Mouse (Mus musculus) spleen, adult 2 months (tissue): Measurements from ENCODE around the gene Rptor. TPM values are rescaled to one million over a fixed set of nuclear protein-coding genes. Genes with fewer than 3 reads are reported as not detected.

Experiments
- DNase-seq, 2 experiments: peaks; one replicate each; pipeline versions ENCODE4 v3.0.0 to v3.0.0-alpha.2; 2012 to 2021; ENCODE audit warnings: low spot score in 2 of 2, low read depth in 1 of 2
- H3K27ac ChIP-seq: fragments of 200-500 bp; 2 replicates; pipeline ENCODE4 v1.5.1; 2012; ENCODE audit warnings: low read length, inconsistent platforms; ENCODE audit not compliant: insufficient read depth
- H3K27me3 ChIP-seq: fragments of 200-500 bp; 2 replicates; pipeline ENCODE4 v1.6.1; 2012; ENCODE audit warnings: mild to moderate bottlenecking, moderate library complexity, low read length, inconsistent platforms; ENCODE audit not compliant: control insufficient read depth, insufficient read depth
- H3K36me3 ChIP-seq: fragments of 200-500 bp; 2 replicates; pipeline ENCODE4 v1.6.1; 2012; ENCODE audit warnings: mild to moderate bottlenecking, low read length, inconsistent platforms; ENCODE audit not compliant: control insufficient read depth, insufficient read depth
- H3K4me1 ChIP-seq: fragments of 200-500 bp; 2 replicates; pipeline ENCODE4 v1.6.1; 2011; ENCODE audit warnings: inconsistent platforms; ENCODE audit not compliant: control insufficient read depth, insufficient read depth, insufficient read length
- H3K4me3 ChIP-seq: fragments of 200-500 bp; 2 replicates; pipeline ENCODE4 v1.5.1; 2011; ENCODE audit warnings: mild to moderate bottlenecking, inconsistent platforms; ENCODE audit not compliant: insufficient read depth, insufficient read length; ENCODE audit errors: extremely low read depth
- CTCF ChIP-seq: fragments of 200-500 bp; IDR thresholded peaks from 2 replicates; pipeline ENCODE4 v1.5.1; 2011; ENCODE audit warnings: mild to moderate bottlenecking, inconsistent platforms; ENCODE audit not compliant: insufficient read depth, insufficient read length, insufficient replicate concordance; ENCODE audit errors: extremely low read depth
- POLR2A ChIP-seq: fragments of 200-500 bp; IDR thresholded peaks from 2 replicates; pipeline ENCODE4 v1.6.1; 2011; ENCODE audit warnings: low read depth, low read length, inconsistent platforms
- WGBS: fragments of 180-500 bp; shearing (Covaris S2); methylation state at CpG from one replicate; pipeline ENCODE4 v1.1.7; 2018; 5-methylcytosine and 5-hydroxymethylcytosine counted together
- polyA plus RNA-seq: library from polyadenylated mRNA; depleted of rRNA; stranded (reverse); fragments of >200 nt; gene quantifications from 2 replicates; pipeline ENCODE4 v1.2.3, GENCODE M21; 2012

The Rptor gene
- polyA plus RNA-seq, 1 experiment: 18.0 TPM

DNA sequence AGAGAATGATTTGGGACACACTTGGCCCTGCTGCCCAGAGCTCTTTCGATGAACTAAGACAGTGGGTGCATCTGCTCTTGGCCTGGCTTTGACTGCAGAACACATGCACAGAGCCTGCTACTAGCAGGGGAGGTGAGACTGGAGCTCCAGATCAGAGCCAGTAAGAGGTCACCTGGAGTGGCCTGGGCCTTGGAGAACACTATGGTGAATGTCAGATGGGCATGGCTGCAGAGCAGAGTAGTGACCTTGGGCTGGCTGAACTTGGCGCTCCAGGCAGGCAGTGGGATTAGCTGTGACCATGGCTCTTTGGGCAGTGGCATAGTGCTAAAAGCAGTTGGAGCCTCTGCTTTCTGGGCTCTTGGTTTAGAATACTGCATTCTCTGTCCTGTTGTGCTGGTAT lies 61.2 kb downstream of the Rptor start:
- Histone ChIP-seq H3K27me3 (no peaks in the 10 kb centered on the region), H3K27ac (no peak overlapping the region), H3K4me1 (no peaks in the 10 kb centered on the region), H3K4me3 (no peak overlapping the region), H3K36me3 (no peaks in the 10 kb centered on the region)
- TF ChIP-seq CTCF (no peak), POLR2A (no peak)
- 81% methylated on average over 2 of the region's 2 CpGs for WGBS
- DNase-seq: no peak

GRCm38 (mm10) chr11:119664678-119665307 lies 62.1 kb downstream of the Rptor start:
- TF ChIP-seq POLR2A (no peak), CTCF (no peak)
- WGBS: 90% methylated on average over 10 of the region's 10 CpGs

DNA sequence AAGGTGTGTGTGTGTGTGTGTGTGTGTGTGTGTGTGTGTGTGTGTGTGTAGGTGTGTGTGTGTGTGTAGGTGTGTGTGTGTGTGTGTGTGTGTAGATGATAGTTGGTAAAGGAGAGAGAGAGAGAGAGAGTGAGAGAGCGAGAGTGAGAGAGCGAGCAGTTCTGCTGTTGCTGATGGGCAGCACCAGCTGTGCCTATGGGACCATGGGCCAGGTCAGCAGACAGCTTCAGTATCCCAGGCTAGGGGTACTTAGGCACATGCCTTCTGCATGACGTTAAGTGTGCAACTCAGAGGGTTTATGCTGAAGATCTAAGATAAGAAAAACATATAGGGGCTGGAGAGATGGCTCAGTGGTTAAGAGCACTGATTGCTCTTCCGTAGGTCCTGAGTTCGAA lies 62.6 kb downstream of the Rptor start:
- Histone ChIP-seq H3K4me1 (no peaks in the 10 kb centered on the region), H3K4me3 (no peak overlapping the region), H3K27ac (no peak overlapping the region), H3K36me3 (no peaks in the 10 kb centered on the region), H3K27me3 (no peaks in the 10 kb centered on the region)
- 94% methylated on average over 5 of the region's 5 CpGs for WGBS
- no peak for DNase-seq
- TF ChIP-seq CTCF: no peak
- no peak for TF ChIP-seq POLR2A

More at GRCm38 (mm10) chr11:119664678-119665307, 62.1 kb downstream of the Rptor start:
- no peak overlapping the region for H3K27ac ChIP-seq
- no peaks in the 10 kb centered on the region for H3K27me3 ChIP-seq
- H3K4me1 ChIP-seq: no peaks in the 10 kb centered on the region
- H3K4me3 ChIP-seq: no peak overlapping the region
- no peak for DNase-seq
- H3K36me3 ChIP-seq: no peaks in the 10 kb centered on the region

GRCm38 (mm10) chr11:119666567-119667108 lies 63.9 kb downstream of the Rptor start:
- H3K27ac ChIP-seq: no peak overlapping the region
- H3K4me3 ChIP-seq: no peak overlapping the region
- peaks cover 7% of the 10 kb centered on the region; the same call in 1 of the 2 replicates for H3K4me1 ChIP-seq
- no peaks in the 10 kb centered on the region for H3K36me3 ChIP-seq
- no peak for TF ChIP-seq CTCF
- TF ChIP-seq POLR2A: no peak
- H3K27me3 ChIP-seq: no peaks in the 10 kb centered on the region
- 91% methylated on average over 2 of the region's 2 CpGs for WGBS
- no peak for DNase-seq

DNA sequence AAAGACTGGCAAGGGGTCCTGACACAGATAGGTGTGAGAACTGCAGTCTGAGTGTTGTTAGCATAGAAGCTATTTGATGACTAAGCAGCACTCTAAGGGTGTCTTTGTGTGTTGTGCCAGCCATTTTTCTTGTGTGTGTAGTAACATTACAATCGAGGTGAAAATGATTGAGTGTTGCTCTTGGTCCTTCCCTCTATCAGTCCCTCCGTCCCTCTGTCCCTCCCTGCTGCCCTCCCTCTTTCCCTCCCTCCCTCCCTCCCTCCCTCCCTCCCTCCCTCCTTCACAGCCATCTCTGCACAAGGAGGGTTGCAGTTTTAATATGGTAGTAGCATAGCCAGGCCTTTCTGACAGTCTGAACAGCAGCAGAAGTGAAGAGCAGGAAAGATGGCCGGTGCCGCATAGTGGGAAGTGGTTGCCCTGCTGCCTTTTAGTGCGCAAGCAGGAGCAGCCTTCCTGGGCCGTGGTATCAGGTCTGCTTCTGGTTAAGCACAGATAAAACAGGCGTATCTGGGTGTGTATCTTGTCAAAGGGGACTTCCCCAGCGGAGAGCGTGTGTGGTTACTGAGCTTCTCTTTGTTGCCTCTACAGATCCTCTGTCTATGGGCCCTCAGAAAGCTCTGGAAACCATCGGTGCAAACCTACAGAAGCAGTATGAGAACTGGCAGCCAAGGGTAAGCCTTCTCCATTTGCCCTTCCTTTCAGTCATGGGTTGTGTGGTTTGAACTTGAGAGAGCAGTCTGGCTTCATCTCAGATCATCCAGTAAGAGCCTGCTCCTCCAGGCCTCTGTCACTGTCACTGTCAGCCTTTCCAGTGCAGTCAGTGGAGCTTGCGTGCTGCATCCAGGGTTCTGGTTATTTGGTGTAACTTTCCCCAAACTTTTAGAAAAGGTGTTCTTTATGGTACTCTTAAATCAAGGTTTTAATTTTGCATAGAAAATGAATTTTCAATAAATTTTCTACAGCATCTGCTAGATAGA lies 68.3 kb downstream of the Rptor start:
- peak; percentile 56 for DNase-seq
- no peaks in the 10 kb centered on the region for H3K36me3 ChIP-seq
- 27% methylated on average over 11 of the region's 11 CpGs for WGBS
- peak overlapping the region; percentile 29; the same call in 1 of the 2 replicates for H3K4me3 ChIP-seq
- H3K27me3 ChIP-seq: no peaks in the 10 kb centered on the region
- peak overlapping the region; percentile 60; the same call in 1 of the 2 replicates for H3K27ac ChIP-seq
- peaks cover 7% of the 10 kb centered on the region; the same call in 1 of the 2 replicates for H3K4me1 ChIP-seq
- no peak for TF ChIP-seq CTCF
- TF ChIP-seq POLR2A: no peak

GRCm38 (mm10) chr11:119672041-119672440 lies 69.3 kb downstream of the Rptor start:
- WGBS: 92% methylated on average over 2 of the region's 2 CpGs
- Histone ChIP-seq H3K4me1 (peaks cover 16% of the 10 kb centered on the region; the same call in 1 of the 2 replicates), H3K36me3 (no peaks in the 10 kb centered on the region), H3K4me3 (no peak overlapping the region), H3K27me3 (no peaks in the 10 kb centered on the region), H3K27ac (no peak overlapping the region)
- TF ChIP-seq POLR2A (no peak), CTCF (no peak)
- DNase-seq: no peak

DNA sequence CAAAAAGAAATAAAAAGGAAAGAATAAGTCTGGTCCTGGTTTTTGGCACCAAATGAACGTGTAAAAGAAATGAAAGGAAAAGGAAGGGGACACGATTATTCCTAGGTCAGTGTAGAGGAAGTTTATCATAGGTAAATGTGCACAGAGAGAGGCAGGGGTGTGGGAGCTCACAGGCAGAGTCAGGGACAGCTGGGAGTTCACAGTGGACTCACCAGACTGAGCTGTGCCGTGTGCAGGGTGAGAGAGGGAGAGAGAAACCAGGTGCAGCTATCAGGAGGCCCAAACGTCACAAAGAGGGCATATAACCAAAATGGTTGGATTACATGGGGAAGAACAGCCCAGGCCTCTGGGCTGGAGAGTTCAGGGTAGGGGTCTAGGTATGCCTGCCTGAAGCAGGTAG lies 70.1 kb downstream of the Rptor start:
- H3K27ac ChIP-seq: no peak overlapping the region
- 74% methylated on average over 4 of the region's 4 CpGs for WGBS
- H3K27me3 ChIP-seq: no peaks in the 10 kb centered on the region
- H3K4me3 ChIP-seq: no peak overlapping the region
- H3K4me1 ChIP-seq: peaks cover 21% of the 10 kb centered on the region; the same call in 1 of the 2 replicates
- no peaks in the 10 kb centered on the region for H3K36me3 ChIP-seq
- no peak for DNase-seq
- TF ChIP-seq POLR2A (no peak), CTCF (no peak)
